Mouse (Mus musculus) G1E (cell line): Measurements from ENCODE around the gene Crtc1.

Source experiments
- CTCF ChIP-seq: IDR thresholded peaks from 2 replicates; pipeline ENCODE4 v1.5.1; 2012; ENCODE audit warnings: low read depth, low read length, inconsistent platforms, mixed read lengths
- GATA1 ChIP-seq: IDR thresholded peaks from 2 replicates; pipeline ENCODE4 v1.6.1; 2012; ENCODE audit warnings: borderline replicate concordance, low read length, inconsistent platforms, mixed read lengths

GRCm38 (mm10) chr8:70432991-70433536, 6.3 kb downstream of the Crtc1 start:
- TF ChIP-seq CTCF = no peak
- no peak for TF ChIP-seq GATA1
